Mouse (Mus musculus): ENCODE measurements around the gene Prpf40b. TPM values are rescaled to one million over a fixed set of nuclear protein-coding genes. Genes with fewer than 3 reads are reported as not detected.

Gene Prpf40b
- polyA plus RNA-seq, 1 experiment from 2014 or later = 66.5 TPM

GRCm38 (mm10) chr15:99320978-99321377 lies 26.1 kb downstream of the Prpf40b start:
- no peaks in the 10 kb centered on the region for H3K27me3 ChIP-seq
- H3K4me2 ChIP-seq = no peak overlapping the region
- 64% methylated on average over 9 of the region's 9 CpGs for whole genome bisulfite sequencing
- no peak overlapping the region for H3K9ac ChIP-seq
- H3K4me3 ChIP-seq (replicated peaks) = no peak overlapping the region
- H3K9me3 ChIP-seq (replicated peaks) = no peaks in the 10 kb centered on the region
- ATAC-seq (replicated peaks; ENCODE audit: low FRiP score) = no peak
- H3K36me3 ChIP-seq = peaks cover 99% of the 10 kb centered on the region
- peak overlapping the region; percentile 83 for H3K27ac ChIP-seq
- peaks cover 25% of the 10 kb centered on the region for H3K4me1 ChIP-seq

GRCm38 (mm10) chr15:99324151-99324550 lies 29.3 kb downstream of the Prpf40b start:
- 67% methylated on average over 9 of the region's 9 CpGs for WGBS

GRCm38 (mm10) chr15:99325598-99325997 lies 30.7 kb downstream of the Prpf40b start:
- Histone ChIP-seq H3K9ac (no peak overlapping the region), H3K36me3 (peaks cover 91% of the 10 kb centered on the region), H3K4me1 (peaks cover 19% of the 10 kb centered on the region), H3K27me3 (no peaks in the 10 kb centered on the region), H3K4me3 (replicated peaks) (no peak overlapping the region), H3K4me2 (no peak overlapping the region), H3K27ac (peak overlapping the region; percentile 55; the same call in 1 of the 2 replicates), H3K9me3 (replicated peaks) (no peaks in the 10 kb centered on the region)
- ATAC-seq (replicated peaks; ENCODE audit: low FRiP score) = no peak
- WGBS = 92% methylated on average over 6 of the region's 6 CpGs

More at GRCm38 (mm10) chr15:99324151-99324550, 29.3 kb downstream of the Prpf40b start:
- H3K36me3 ChIP-seq = peaks cover 97% of the 10 kb centered on the region
- H3K27ac ChIP-seq = no peak overlapping the region
- no peak for ATAC-seq (replicated peaks; ENCODE audit: low FRiP score)
- H3K4me1 ChIP-seq = peaks cover 8% of the 10 kb centered on the region
- no peak overlapping the region for H3K4me2 ChIP-seq
- no peak overlapping the region for H3K9ac ChIP-seq
- H3K9me3 ChIP-seq (replicated peaks) = no peaks in the 10 kb centered on the region
- H3K4me3 ChIP-seq (replicated peaks) = no peak overlapping the region
- H3K27me3 ChIP-seq = no peaks in the 10 kb centered on the region

DNA sequence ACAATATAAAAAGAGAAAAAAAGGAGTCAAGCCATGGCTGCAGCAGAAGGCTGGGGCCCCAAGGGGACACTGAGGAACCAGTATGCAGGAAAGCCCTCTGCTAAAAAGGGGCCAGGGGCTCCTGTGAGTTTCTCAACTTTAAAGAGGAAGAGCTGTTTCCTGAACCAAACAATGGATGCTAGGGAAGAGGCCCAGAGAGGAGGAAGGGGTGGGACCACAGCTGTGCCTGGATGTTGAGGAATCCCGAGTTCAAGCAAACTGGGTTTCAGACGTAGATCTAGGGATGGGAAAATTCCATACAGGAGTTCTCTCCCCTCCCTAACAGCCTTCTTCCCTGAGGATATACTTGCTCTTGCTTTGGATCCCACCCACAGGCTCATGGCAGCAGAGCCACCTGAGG lies 31.5 kb downstream of the Prpf40b start:
- WGBS = 52% methylated on average over 2 of the region's 2 CpGs
- Histone ChIP-seq H3K4me1 (peaks cover 20% of the 10 kb centered on the region), H3K4me3 (replicated peaks) (no peak overlapping the region), H3K27ac (peak overlapping the region; percentile 55), H3K36me3 (peaks cover 89% of the 10 kb centered on the region), H3K4me2 (no peak overlapping the region), H3K27me3 (no peaks in the 10 kb centered on the region), H3K9ac (no peak overlapping the region), H3K9me3 (replicated peaks) (no peaks in the 10 kb centered on the region)
- no peak; the same call in 1 of the 2 replicates for ATAC-seq (replicated peaks; ENCODE audit: low FRiP score)

DNA sequence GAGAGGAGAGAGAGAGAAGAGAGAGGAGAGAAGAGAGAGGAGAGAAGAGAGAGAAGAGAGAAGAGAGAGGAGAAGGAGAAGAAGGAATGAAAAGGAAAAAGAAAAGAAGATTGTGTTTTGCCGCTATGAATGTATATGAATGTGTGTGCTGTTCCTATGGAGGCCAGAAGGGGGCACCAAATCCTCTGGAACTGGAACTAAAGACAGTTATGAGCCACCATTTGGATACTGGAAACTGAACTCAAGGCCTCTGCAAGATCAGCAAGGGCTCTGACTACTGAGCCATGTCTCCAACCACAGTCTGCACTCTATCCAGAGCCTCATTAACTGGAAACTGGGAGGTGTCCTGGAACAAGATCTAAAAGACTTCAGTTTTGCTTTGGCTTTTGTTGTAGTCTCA lies 32.1 kb downstream of the Prpf40b start:
- H3K9ac ChIP-seq = no peak overlapping the region
- H3K36me3 ChIP-seq = peaks cover 86% of the 10 kb centered on the region
- H3K9me3 ChIP-seq (replicated peaks) = no peaks in the 10 kb centered on the region
- H3K27me3 ChIP-seq = no peaks in the 10 kb centered on the region
- H3K4me2 ChIP-seq = no peak overlapping the region
- H3K27ac ChIP-seq = peak overlapping the region; percentile 55; the same call in 1 of the 2 replicates
- H3K4me3 ChIP-seq (replicated peaks) = no peak overlapping the region
- H3K4me1 ChIP-seq = peaks cover 26% of the 10 kb centered on the region
- ATAC-seq (replicated peaks; ENCODE audit: low FRiP score) = no peak
- 87% methylated on average over 1 of the region's 1 CpGs for WGBS

DNA sequence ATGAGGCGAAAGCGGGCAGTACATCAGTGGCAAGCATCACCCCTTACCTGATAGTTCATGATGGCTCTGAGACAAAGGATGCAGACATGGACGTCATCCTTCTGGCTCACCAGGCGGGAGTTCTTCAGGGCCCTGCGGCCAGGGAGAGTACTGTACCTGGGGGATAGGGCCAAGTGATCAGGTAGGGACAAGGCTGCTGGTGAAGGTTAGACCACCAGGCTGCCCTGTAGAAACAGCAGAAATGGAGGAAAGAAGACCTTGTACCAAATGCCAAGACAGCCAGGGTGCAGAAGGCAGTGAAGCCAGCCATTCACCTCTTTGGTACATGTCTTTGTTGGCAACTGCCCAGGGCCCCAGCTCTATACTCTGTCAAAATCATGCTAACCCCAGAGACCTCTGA lies 33.1 kb downstream of the Prpf40b start:
- no peak overlapping the region for H3K4me3 ChIP-seq (replicated peaks)
- no peak for ATAC-seq (replicated peaks; ENCODE audit: low FRiP score)
- H3K9ac ChIP-seq = no peak overlapping the region
- H3K36me3 ChIP-seq = peaks cover 76% of the 10 kb centered on the region
- peaks cover 36% of the 10 kb centered on the region for H3K4me1 ChIP-seq
- no peak overlapping the region for H3K27ac ChIP-seq
- H3K9me3 ChIP-seq (replicated peaks) = no peaks in the 10 kb centered on the region
- no peak overlapping the region for H3K4me2 ChIP-seq
- WGBS = 97% methylated on average over 5 of the region's 5 CpGs
- H3K27me3 ChIP-seq = no peaks in the 10 kb centered on the region

DNA sequence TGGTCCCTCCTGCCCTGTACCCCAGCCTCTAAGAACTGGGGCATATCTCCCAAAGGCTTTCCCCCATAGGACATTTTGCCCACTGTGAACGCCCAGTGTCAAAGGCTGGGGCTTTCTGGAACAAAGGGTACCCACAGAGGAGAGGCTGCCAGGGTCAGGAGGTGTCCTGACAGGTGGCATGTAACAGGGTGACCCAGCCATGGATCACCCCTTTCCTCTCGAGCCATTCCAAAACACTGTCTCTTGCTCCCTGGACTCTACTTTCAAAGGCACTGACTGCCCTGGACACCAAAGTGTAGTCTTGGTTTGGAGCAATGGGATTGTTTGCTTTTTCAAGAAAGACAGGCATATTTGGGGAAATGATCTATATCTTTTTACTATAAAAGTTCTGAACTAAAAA lies 35.4 kb downstream of the Prpf40b start:
- no peak overlapping the region for H3K4me3 ChIP-seq (replicated peaks)
- H3K4me2 ChIP-seq = no peak overlapping the region
- WGBS = 68% methylated on average over 2 of the region's 2 CpGs
- H3K27me3 ChIP-seq = no peaks in the 10 kb centered on the region
- H3K4me1 ChIP-seq = peaks cover 59% of the 10 kb centered on the region
- H3K9me3 ChIP-seq (replicated peaks) = no peaks in the 10 kb centered on the region
- ATAC-seq (replicated peaks; ENCODE audit: low FRiP score) = no peak
- H3K36me3 ChIP-seq = peaks cover 52% of the 10 kb centered on the region
- H3K9ac ChIP-seq = no peak overlapping the region
- peak overlapping the region; percentile 42; the same call in 1 of the 2 replicates for H3K27ac ChIP-seq

DNA sequence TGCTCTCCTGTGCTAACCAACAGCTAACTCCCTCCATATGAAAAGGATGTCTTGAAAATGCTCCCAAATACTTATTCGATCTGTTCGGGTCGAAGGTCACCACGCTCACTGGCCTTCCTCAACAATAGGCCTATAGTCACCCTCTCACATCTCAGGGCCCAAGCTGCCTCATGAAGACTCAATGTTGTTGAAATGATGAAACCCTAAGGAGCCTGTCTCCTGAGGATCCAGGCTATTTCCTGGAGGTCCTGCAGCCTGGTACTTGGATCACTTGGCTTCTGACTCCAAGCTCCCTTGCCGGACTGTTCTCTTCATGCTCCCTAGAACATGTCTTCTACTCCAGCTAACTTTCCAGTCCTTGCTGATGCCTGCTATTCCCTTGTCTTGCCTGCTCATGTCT lies 36.5 kb downstream of the Prpf40b start:
- peaks cover 42% of the 10 kb centered on the region for H3K36me3 ChIP-seq
- ATAC-seq (replicated peaks; ENCODE audit: low FRiP score) = no peak
- H3K4me2 ChIP-seq = no peak overlapping the region
- peaks cover 69% of the 10 kb centered on the region for H3K4me1 ChIP-seq
- H3K9me3 ChIP-seq (replicated peaks) = no peaks in the 10 kb centered on the region
- WGBS = 84% methylated on average over 5 of the region's 5 CpGs
- no peak overlapping the region for H3K9ac ChIP-seq
- H3K27me3 ChIP-seq = no peaks in the 10 kb centered on the region
- H3K4me3 ChIP-seq (replicated peaks) = no peak overlapping the region
- H3K27ac ChIP-seq = peak overlapping the region; percentile 96

DNA sequence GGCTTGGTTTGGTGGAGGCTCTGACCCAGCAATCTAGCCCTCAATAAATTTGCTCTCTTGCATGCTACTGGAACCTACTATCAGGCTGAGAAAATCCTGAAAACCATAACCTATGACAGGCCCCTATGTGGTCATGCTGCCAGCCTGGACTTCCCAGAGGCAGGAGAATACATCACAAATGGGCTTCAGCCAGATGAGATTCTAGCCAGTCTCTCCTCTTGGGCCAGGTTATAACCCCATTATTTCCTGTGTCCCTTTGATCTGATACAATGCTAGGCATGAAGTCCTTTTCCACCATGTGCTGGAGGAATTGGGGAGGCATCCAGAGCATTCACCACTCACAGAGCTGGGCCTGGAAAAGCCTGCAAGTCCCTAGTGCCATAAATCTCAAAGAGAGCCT lies 37.2 kb downstream of the Prpf40b start:
- ATAC-seq (replicated peaks; ENCODE audit: low FRiP score) = no peak
- Histone ChIP-seq H3K9ac (0 out of 2 replicates have a peak overlapping the region, but pooled peaks have one; percentile 15), H3K27ac (peak overlapping the region; percentile 96), H3K4me1 (peaks cover 77% of the 10 kb centered on the region), H3K9me3 (replicated peaks) (no peaks in the 10 kb centered on the region), H3K4me3 (replicated peaks) (no peak overlapping the region), H3K36me3 (peaks cover 37% of the 10 kb centered on the region), H3K4me2 (no peak overlapping the region; the same call in 1 of the 2 replicates), H3K27me3 (no peaks in the 10 kb centered on the region)

GRCm38 (mm10) chr15:99332921-99333675 lies 38.2 kb downstream of the Prpf40b start:
- Histone ChIP-seq H3K36me3 (peaks cover 27% of the 10 kb centered on the region), H3K4me2 (peak overlapping the region; percentile 32), H3K27ac (peak overlapping the region; percentile 96), H3K9ac (peak overlapping the region; percentile 15; the same call in 1 of the 2 replicates), H3K4me1 (peaks cover 85% of the 10 kb centered on the region), H3K27me3 (no peaks in the 10 kb centered on the region), H3K9me3 (replicated peaks) (no peaks in the 10 kb centered on the region), H3K4me3 (replicated peaks) (no peak overlapping the region)
- 17% methylated on average over 9 of the region's 9 CpGs for WGBS
- ATAC-seq (replicated peaks; ENCODE audit: low FRiP score) = peak; percentile 91

DNA sequence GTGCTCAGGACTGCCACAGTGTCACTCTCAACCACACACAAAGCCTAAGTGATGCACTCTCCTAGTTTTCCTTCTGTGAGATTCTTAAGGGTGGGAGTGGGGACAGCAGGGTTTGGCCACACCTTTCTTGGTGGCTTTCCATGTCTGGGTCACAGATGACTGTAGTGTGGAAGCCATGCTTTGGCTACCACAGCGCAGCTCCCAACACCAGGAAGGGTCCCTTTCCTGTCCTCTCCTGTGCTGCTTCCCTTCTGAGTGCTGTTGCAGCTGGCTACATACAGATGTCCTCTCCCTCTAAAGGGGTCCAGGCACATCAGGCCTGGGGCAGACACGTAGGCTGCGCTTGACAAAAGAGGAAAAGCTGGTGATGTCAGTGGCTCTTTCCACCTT lies 38.8 kb downstream of the Prpf40b start:
- Histone ChIP-seq H3K36me3 (peaks cover 24% of the 10 kb centered on the region), H3K4me2 (peak overlapping the region; percentile 32), H3K9ac (peak overlapping the region; percentile 15; the same call in 1 of the 2 replicates), H3K4me1 (peaks cover 86% of the 10 kb centered on the region), H3K4me3 (replicated peaks) (no peak overlapping the region), H3K27ac (peak overlapping the region; percentile 96), H3K9me3 (replicated peaks) (no peaks in the 10 kb centered on the region), H3K27me3 (no peaks in the 10 kb centered on the region)
- peak; percentile 43; the same call in 1 of the 2 replicates for ATAC-seq (replicated peaks; ENCODE audit: low FRiP score)
- 76% methylated on average over 3 of the region's 3 CpGs for WGBS

- H3K4me3 ChIP-seq (replicated peaks) = no peak overlapping the region
- H3K9ac ChIP-seq = no peak overlapping the region
- H3K4me1 ChIP-seq = peaks cover 88% of the 10 kb centered on the region
- peaks cover 16% of the 10 kb centered on the region for H3K36me3 ChIP-seq
- no peaks in the 10 kb centered on the region for H3K9me3 ChIP-seq (replicated peaks)
- H3K27me3 ChIP-seq = no peaks in the 10 kb centered on the region
- ATAC-seq (replicated peaks; ENCODE audit: low FRiP score) = no peak
- no peak overlapping the region for H3K4me2 ChIP-seq
- peak overlapping the region; percentile 96 for H3K27ac ChIP-seq
- WGBS = 50% methylated on average over 6 of the region's 6 CpGs
Observed at GRCm38 (mm10) chr15:99334500-99334899, 39.6 kb downstream of the Prpf40b start.
